Mouse (Mus musculus) heart, postnatal 36 days (tissue): ENCODE measurements around the gene Acot1. TPM values are rescaled to one million over a fixed set of nuclear protein-coding genes. Genes with fewer than 3 reads are reported as not detected.
"Not testable (repeated sequence)": the region's sequence is repeated elsewhere in the genome, so short reads cannot be mapped to it uniquely, and the experiment has no call there.

ENCODE experiments used
- DNase-seq, 2 experiments: peaks; one replicate each; pipeline ENCODE4 v3.0.0; 2021 to 2022
- intact Hi-C: fragments of 180-260 bp; cut with DNase I; formaldehyde crosslinking; loops from one replicate; pipeline ENCODE4 v1.15.1; 2025
- total RNA-seq, 2 experiments: library from RNA; stranded (reverse); gene quantifications; 2 replicates each; pipeline ENCODE4 v1.2.3; 2021

The Acot1 gene
- total RNA-seq, 2 experiments from 2014 or later = 75.0 to 91.8 TPM

DNA sequence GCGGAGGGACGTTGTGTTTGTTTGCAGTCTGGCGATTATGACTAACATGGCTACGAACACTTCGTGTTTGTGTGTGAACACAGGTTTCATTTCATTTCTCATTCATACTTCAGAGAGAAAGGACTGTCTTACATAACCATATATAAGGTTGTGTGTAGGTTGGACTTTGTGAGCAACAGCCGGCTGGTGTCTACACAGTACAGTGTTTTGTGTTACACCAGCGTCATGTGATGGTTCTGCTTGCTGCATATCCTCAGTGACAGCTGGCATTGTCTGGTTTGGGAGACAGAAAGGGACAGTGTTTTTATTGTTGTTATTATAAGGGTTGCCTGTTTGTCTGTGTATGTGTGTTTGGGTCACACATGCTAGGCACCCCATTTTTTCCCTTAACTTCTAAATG, 4.4 kb downstream of the Acot1 start:
- intact Hi-C loops = no loop called here
- DNase-seq = no peak

- intact Hi-C loops = not testable (repeated sequence)
- DNase-seq = peak; percentile 57 to 74
Measured at GRCm38 (mm10) chr12:84020528-84020927, 11.2 kb downstream of the Acot1 start.

GRCm38 (mm10) chr12:84022266-84022665, 13.0 kb downstream of the Acot1 start:
- intact Hi-C loops, DNase-seq: not testable (repeated sequence)

GRCm38 (mm10) chr12:84023052-84023745, 13.9 kb downstream of the Acot1 start:
- intact Hi-C loops = no loop called here

GRCm38 (mm10) chr12:84025888-84026287, 16.6 kb downstream of the Acot1 start:
- intact Hi-C loops = no loop called here
- no peak for DNase-seq

More at GRCm38 (mm10) chr12:84023052-84023745, 13.9 kb downstream of the Acot1 start:
- DNase-seq = no peak

GRCm38 (mm10) chr12:84028328-84028727, 19.0 kb downstream of the Acot1 start:
- intact Hi-C loops, DNase-seq: not testable (repeated sequence)

DNA sequence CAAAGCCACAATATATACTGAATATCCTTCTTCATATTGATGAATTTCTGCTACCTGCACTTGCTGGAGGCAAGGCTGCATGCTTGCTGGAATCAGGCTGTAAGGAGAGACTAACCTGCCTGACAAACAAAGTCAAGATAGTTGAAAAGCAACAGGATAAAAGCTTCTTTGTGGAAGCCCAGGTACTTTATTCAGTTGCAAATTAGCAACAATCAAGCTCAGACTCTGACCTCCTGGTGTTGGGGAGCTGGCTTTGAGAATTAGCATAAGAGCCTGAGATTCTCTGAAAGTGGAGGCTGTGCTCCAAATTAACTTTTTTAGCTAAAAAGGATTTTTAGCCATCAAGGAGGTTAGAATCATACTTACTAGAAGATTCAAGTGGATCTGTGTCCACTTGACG, 19.8 kb downstream of the Acot1 start:
- DNase-seq, intact Hi-C loops: not testable (repeated sequence)

- peak; percentile 81 for DNase-seq
- intact Hi-C loops = loop anchor here (1.0 to 10.0 kb wide), 3 partner anchors 57 to 318 kb away; no protein-coding TSS in a partner anchor
Measured at GRCm38 (mm10) chr12:84030659-84031332, 21.5 kb downstream of the Acot1 start.

DNA sequence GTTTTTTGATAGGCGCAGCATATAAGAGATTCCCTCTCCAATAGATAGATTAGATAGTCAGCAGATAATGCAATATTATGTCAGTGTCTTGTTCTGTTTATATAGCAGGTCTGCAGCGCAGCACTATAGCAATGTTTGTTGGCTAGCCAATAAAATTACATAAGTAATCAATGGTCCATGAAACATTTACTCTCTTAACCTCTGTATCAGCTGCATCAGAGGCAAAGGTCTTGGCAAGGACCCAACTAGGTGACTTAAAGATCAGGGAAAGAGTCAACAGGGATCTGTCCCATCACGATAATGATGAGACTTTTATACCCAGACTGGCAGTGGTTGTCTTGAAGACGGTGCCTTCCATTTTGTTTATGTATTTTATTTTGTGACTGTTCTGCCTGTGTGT, 23.6 kb downstream of the Acot1 start:
- no peak for DNase-seq
- intact Hi-C loops = loop anchor here (1.0 to 10.0 kb wide), 2 partner anchors 19 to 228 kb away; partner anchors contain the start of gene Acot3

DNA sequence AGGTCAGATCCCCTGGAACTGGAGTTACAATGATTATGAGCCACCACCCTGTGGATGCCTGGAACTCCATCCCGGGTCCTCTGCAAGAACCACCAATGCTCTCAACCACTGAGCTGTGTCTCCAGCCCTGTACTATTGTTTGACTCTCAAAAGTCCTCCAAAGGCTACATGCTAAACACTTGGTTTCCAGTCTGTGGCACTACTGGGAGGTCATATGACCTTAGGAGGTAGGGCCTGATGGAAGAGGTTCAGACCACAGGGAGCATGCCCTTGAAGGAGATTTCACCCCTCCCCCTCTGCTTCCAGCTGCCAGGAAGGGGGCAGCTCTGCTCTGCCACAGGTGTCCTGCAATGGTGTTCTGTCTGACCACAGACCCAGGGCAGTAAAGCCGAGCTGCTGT, 24.0 kb downstream of the Acot1 start:
- DNase-seq = not testable (repeated sequence)
- intact Hi-C loops = loop anchor here (1.0 to 10.0 kb wide), 2 partner anchors 19 to 229 kb away; partner anchors contain the start of gene Acot3

GRCm38 (mm10) chr12:84034108-84034507, 24.8 kb downstream of the Acot1 start:
- no peak for DNase-seq
- intact Hi-C loops = loop anchor here (10.0 kb wide), 1 partner anchor 229 kb away; no protein-coding TSS in a partner anchor

GRCm38 (mm10) chr12:84038241-84038640, 29.0 kb downstream of the Acot1 start, which contains the start of gene Acot4:
TSS of gene Acot4 (plus strand) at chr12:84038379.
- DNase-seq = not testable (repeated sequence)
- intact Hi-C loops = loop anchor here (10.0 kb wide), 1 partner anchor 233 kb away; no protein-coding TSS in a partner anchor

- peak; percentile 4 to 44 for DNase-seq
- intact Hi-C loops = loop anchor here (10.0 kb wide), 1 partner anchor 234 kb away; no protein-coding TSS in a partner anchor
Measured at GRCm38 (mm10) chr12:84038691-84039111, 29.4 kb downstream of the Acot1 start, which contains the start of gene Gm49366. TSS of gene Gm49366 (plus strand) at chr12:84038935.

DNA sequence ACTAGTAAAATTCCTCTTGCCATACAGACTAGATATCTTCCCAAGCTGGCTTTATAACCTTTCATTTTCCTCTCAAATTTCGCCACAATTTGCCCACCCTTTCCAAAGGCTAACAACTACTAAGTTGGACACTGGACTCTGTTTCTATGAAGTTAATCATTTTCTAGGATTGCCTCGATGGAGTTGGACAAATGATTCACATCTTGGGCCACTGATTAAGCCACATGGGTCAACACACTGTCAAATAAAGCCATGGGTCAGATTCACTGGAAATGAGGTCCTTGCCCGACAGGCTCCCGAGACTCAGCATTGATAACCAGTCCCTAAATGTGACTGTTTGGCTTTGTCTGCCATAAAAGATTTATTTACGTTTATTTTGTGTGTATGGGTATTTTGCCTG, 33.0 kb downstream of the Acot1 start:
- intact Hi-C loops = no loop called here
- DNase-seq = no peak

DNA sequence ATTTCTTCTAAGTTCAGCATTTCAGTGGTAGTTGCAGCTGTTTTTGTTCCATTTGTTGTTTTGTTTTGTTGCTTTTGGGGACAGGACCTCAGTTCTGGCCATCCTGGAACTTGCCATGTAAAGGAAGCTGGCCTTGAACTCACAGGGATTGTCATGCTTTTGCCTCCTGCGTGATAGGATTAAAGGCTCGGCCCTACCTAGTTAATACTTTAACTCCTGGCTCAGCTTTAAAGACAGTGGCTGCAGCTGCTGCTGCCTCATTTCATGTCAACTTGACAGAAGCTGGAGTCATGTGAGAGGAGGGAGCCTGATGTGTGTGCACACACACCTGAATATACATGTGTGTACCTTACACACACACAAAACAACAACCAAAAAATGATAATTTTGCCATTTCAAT, 34.8 kb downstream of the Acot1 start:
- intact Hi-C loops = no loop called here
- DNase-seq = no peak

GRCm38 (mm10) chr12:84046906-84047305, 37.6 kb downstream of the Acot1 start:
- DNase-seq = no peak
- intact Hi-C loops = no loop called here

DNA sequence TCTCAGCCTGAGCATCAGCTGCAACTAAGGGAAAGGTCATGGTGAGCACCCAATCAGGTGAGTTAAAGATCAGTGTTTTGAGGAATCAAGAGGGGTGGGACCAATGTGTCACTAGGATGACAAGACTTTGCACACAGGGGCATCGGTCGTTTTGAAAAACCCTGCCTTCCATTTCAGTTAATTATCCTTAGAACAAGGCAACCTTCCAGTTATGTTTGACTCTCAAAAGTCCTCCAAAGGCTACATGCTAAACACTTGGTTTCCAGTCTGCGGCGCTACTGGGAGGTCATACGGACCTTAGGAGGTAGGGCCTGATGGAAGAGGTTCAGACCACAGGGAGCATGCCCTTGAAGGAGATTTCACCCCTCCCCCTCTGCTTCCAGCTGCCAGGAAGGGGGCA, 41.5 kb downstream of the Acot1 start:
- DNase-seq, intact Hi-C loops: not testable (repeated sequence)

DNA sequence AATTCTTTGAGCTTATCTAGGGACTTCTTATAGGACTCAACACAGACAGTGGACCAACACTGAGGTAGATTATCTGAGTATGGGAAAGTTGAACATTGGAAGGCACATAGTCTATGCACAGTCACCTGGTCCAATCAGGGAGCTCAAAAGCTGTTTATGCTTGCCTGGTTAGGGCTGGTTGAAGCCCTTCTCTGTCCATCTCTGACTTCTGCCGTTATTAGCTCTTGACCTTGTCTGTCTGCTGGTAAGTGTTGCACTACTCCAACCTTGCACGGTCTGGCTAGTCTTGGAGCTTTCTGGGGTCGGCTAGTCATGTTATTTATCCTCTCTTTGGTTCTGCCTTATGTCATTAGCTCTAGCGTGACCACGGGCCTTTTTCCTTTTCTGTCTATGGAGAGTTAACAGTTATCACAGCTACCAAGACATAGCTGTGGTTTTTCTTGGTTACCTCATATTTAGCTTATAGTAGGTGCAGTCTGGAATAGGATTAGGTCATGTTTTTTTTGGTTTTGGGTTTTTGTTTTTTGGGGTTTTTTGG, 42.7 kb downstream of the Acot1 start, which contains the start of gene Acot3:
TSS of gene Acot3 (plus strand) at position 208 of the 538 bp plus-strand sequence.
- DNase-seq = no peak
- intact Hi-C loops = loop anchor here (1.0 kb wide), 1 partner anchor 19 kb away; no protein-coding TSS in a partner anchor

DNA sequence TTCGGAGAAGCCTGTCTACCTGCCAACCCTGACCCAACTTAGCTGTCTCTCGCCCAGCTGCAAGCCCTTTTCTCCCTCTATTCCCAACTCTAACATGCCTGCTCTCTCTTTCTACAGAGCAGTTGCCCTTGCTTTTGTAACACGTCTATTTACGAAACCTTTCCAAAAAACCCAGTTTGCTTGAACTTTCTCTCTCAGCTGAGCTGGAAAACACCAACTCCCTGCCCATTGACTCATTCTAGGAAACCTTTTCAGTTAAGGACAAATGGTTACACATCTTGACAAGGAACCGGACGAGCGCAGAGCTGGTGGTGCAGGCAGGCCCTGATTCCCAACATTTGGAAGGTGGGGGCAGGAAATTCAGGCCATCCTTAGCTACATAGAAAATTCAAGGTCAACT, 43.3 kb downstream of the Acot1 start:
- no peak for DNase-seq
- intact Hi-C loops = loop anchor here (1.0 kb wide), 1 partner anchor 19 kb away; no protein-coding TSS in a partner anchor

DNA sequence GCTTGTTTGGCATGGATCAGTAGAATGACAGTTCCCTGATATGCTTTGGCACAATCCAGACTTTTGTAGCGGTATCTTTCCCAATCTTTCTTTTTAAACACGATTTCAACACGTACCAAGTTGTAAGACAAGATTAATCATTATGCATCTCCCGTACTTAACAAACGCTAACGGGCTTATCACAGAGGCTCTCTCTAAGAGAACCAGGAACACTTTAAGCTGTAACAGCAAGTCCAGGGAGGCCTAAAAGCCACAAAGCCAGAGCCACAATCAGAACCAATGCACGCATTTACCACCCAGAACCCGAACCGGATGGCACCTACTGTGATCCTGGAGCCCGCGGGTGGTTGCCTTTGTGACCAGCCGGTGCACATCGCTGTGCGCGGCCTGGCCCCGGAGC, 43.9 kb downstream of the Acot1 start:
- DNase-seq = no peak
- intact Hi-C loops = no loop called here
